Mouse (Mus musculus) CH12.LX (cell line): ENCODE measurements around the gene Kcnk3. TPM values are rescaled to one million over a fixed set of nuclear protein-coding genes. Genes with fewer than 3 reads are reported as not detected.

Experiments
- DNase-seq: peaks from one replicate; pipeline ENCODE4 v3.0.0-alpha.2; 2013; ENCODE audit errors: extremely low read depth
- H3K27ac ChIP-seq: 2 replicates; pipeline ENCODE4 v1.5.1; 2012; ENCODE audit warnings: low read depth, mild to moderate bottlenecking, control low read depth, moderate library complexity; ENCODE audit not compliant: insufficient read depth
- H3K27me3 ChIP-seq: replicated peaks from 2 replicates; pipeline ENCODE3; 2012; ENCODE audit warnings: inconsistent platforms
- H3K36me3 ChIP-seq, 2 experiments: replicated peaks in 1 of 2; 2 replicates each; pipeline versions ENCODE3 to v1.6.1; 2012; ENCODE audit warnings: inconsistent platforms in 1 of 2, low read length in 1 of 2, mild to moderate bottlenecking in 1 of 2, mixed read lengths in 1 of 2, moderate library complexity in 1 of 2; ENCODE audit not compliant: control insufficient read depth in 1 of 2, insufficient read depth in 1 of 2
- H3K4me1 ChIP-seq, 2 experiments: 2 replicates each; pipeline ENCODE4 v1.6.1; 2012; ENCODE audit warnings: inconsistent platforms in 1 of 2, moderate library complexity in 1 of 2; ENCODE audit not compliant: insufficient read depth in 2 of 2, control insufficient read depth in 1 of 2
- H3K4me2 ChIP-seq: 2 replicates; pipeline ENCODE4 v1.6.1; 2012; ENCODE audit warnings: low read depth, mild to moderate bottlenecking, control low read depth; ENCODE audit not compliant: poor library complexity, insufficient read depth, severe bottlenecking
- H3K4me3 ChIP-seq, 3 experiments: fragments of 150-350 bp in 1 of 3; sonication (generic) in 1 of 3; replicated peaks in 1 of 3; 2 replicates each; pipeline versions ENCODE3 to v1.5.1; 2011 to 2012; ENCODE audit warnings: low read depth in 2 of 3, low read length in 2 of 3, mild to moderate bottlenecking in 2 of 3, moderate library complexity in 2 of 3, control low read depth in 1 of 3, improper control_type of control experiment in 1 of 3, inconsistent platforms in 1 of 3, mixed read lengths in 1 of 3; ENCODE audit not compliant: poor library complexity in 1 of 3
- H3K79me2 ChIP-seq: replicated peaks from 2 replicates; pipeline ENCODE4 v1.6.1; 2012; ENCODE audit warnings: mild to moderate bottlenecking, moderate library complexity; ENCODE audit not compliant: control insufficient read depth, poor library complexity, insufficient read depth, severe bottlenecking; ENCODE audit errors: extremely low read depth
- H3K9ac ChIP-seq: 2 replicates; pipeline ENCODE4 v1.6.1; 2012; ENCODE audit warnings: low read depth, mild to moderate bottlenecking, control low read depth, moderate library complexity; ENCODE audit not compliant: insufficient read depth
- H3K9me3 ChIP-seq: replicated peaks from 2 replicates; pipeline ENCODE3; 2012; ENCODE audit warnings: low read length, inconsistent platforms, mixed read lengths
- CHD2 ChIP-seq: IDR thresholded peaks from 2 replicates; pipeline ENCODE4 v1.6.1; 2011; ENCODE audit warnings: low read length, improper control_type of control experiment
- CTCF ChIP-seq, 2 experiments: IDR thresholded peaks in 1 of 2; conservative IDR thresholded peaks in 1 of 2; 2 replicates each; pipeline ENCODE4 v1.5.1; 2011 to 2012; ENCODE audit warnings: low read depth in 2 of 2, low read length in 2 of 2, improper control_type of control experiment in 1 of 2, inconsistent platforms in 1 of 2, mild to moderate bottlenecking in 1 of 2, moderate library complexity in 1 of 2
- ELF1 ChIP-seq: IDR thresholded peaks from 2 replicates; pipeline ENCODE4 v1.6.1; 2014; ENCODE audit warnings: low read depth, mild to moderate bottlenecking, inconsistent platforms, low read length, improper control_type of control experiment
- HCFC1 ChIP-seq: IDR thresholded peaks from 2 replicates; pipeline ENCODE4 v1.6.1; 2012; ENCODE audit warnings: low read depth, mild to moderate bottlenecking, inconsistent platforms, low read length, improper control_type of control experiment
- JUN ChIP-seq: IDR thresholded peaks from 2 replicates; pipeline ENCODE4 v1.6.1; 2011; ENCODE audit warnings: low read depth, mild to moderate bottlenecking, low read length, improper control_type of control experiment, moderate library complexity; ENCODE audit not compliant: insufficient read depth
- JUND ChIP-seq: conservative IDR thresholded peaks from 2 replicates; pipeline ENCODE4 v1.6.1; 2011; ENCODE audit warnings: low read depth, low read length, improper control_type of control experiment
- MAFK ChIP-seq: IDR thresholded peaks from 2 replicates; pipeline ENCODE4 v1.6.1; 2011; ENCODE audit warnings: low read length, improper control_type of control experiment; ENCODE audit not compliant: insufficient replicate concordance
- MAX ChIP-seq: IDR thresholded peaks from 2 replicates; pipeline ENCODE4 v1.6.1; 2011; ENCODE audit warnings: low read length, improper control_type of control experiment
- MAZ ChIP-seq: IDR thresholded peaks from 2 replicates; pipeline ENCODE4 v1.6.1; 2012; ENCODE audit warnings: low read depth, mild to moderate bottlenecking, inconsistent platforms, low read length, improper control_type of control experiment, moderate library complexity
- MEF2A ChIP-seq: IDR thresholded peaks from 2 replicates; pipeline ENCODE4 v1.6.1; 2014; ENCODE audit warnings: low read depth, mild to moderate bottlenecking, inconsistent platforms, low read length, improper control_type of control experiment, borderline replicate concordance
- MXI1 ChIP-seq: IDR thresholded peaks from 2 replicates; pipeline ENCODE4 v1.6.1; 2011; ENCODE audit warnings: mild to moderate bottlenecking, low read depth, low read length, improper control_type of control experiment
- MYC ChIP-seq: IDR thresholded peaks from 2 replicates; pipeline ENCODE4 v1.6.1; 2011; ENCODE audit warnings: low read depth, mild to moderate bottlenecking, improper control_type of control experiment, low read length
- NELFE ChIP-seq: IDR thresholded peaks from 2 replicates; pipeline ENCODE4 v1.6.1; 2011; ENCODE audit warnings: low read depth, low read length, improper control_type of control experiment
- NRF1 ChIP-seq: IDR thresholded peaks from 2 replicates; pipeline ENCODE4 v1.6.1; 2014; ENCODE audit warnings: low read depth, mild to moderate bottlenecking, inconsistent platforms, low read length, improper control_type of control experiment, moderate library complexity
- PAX5 ChIP-seq: IDR thresholded peaks from 2 replicates; pipeline ENCODE4 v1.6.1; 2012; ENCODE audit warnings: low read length, inconsistent platforms, mixed read lengths
- POLR2AphosphoS2 ChIP-seq: IDR thresholded peaks from 2 replicates; pipeline ENCODE4 v1.6.1; 2011; ENCODE audit warnings: low read depth, low read length, improper control_type of control experiment
- RAD21 ChIP-seq: IDR thresholded peaks from 2 replicates; pipeline ENCODE4 v1.6.1; 2011; ENCODE audit warnings: low read depth, mild to moderate bottlenecking, low read length, improper control_type of control experiment, moderate library complexity
- RCOR1 ChIP-seq: conservative IDR thresholded peaks from 2 replicates; pipeline ENCODE4 v1.6.1; 2012; ENCODE audit warnings: low read depth, mild to moderate bottlenecking, inconsistent platforms, low read length, improper control_type of control experiment
- UBTF ChIP-seq: IDR thresholded peaks from 2 replicates; pipeline ENCODE4 v1.6.1; 2012; ENCODE audit warnings: low read depth, mild to moderate bottlenecking, inconsistent platforms, low read length, improper control_type of control experiment, moderate library complexity
- USF1 ChIP-seq: IDR thresholded peaks from 2 replicates; pipeline ENCODE4 v1.6.1; 2014; ENCODE audit warnings: low read depth, mild to moderate bottlenecking, inconsistent platforms, low read length, improper control_type of control experiment
- ZC3H11A ChIP-seq: IDR thresholded peaks from 2 replicates; pipeline ENCODE4 v1.6.1; 2012; ENCODE audit warnings: low read depth, mild to moderate bottlenecking, inconsistent platforms, low read length, improper control_type of control experiment
- ZKSCAN1 ChIP-seq: IDR thresholded peaks from 2 replicates; pipeline ENCODE4 v1.6.1; 2012; ENCODE audit warnings: low read depth, inconsistent platforms, low read length, improper control_type of control experiment, borderline replicate concordance
- dilution Hi-C: fragments of 300-500 bp; cut with MboI; formaldehyde crosslinking; loops from 2 replicates; pipeline ENCODE4 v1.14.3; 2020; ENCODE audit warnings: low sequenced_read_pairs; ENCODE audit not compliant: extremely low pct_unique_long_range_greater_than_20kb, extremely low pct_ligation_motif_present
- in situ Hi-C: fragments of 300-500 bp; cut with MboI; formaldehyde crosslinking; loops from 3 replicates; pipeline ENCODE4 v1.14.3; 2019; ENCODE audit warnings: low sequenced_read_pairs, low pct_ligation_motif_present, low pct_unique_long_range_greater_than_20kb, mixed read lengths
- polyA plus RNA-seq: library from polyadenylated mRNA; unstranded; fragments of >175 nt; gene quantifications from 2 replicates; pipeline ENCODE4 v1.2.1, GENCODE M21; 2012; ENCODE audit warnings: low read depth; ENCODE audit not compliant: insufficient read length
- total RNA-seq, 2 experiments: library from RNA; depleted of rRNA; stranded (reverse); fragments of 300-350 nt in 1 of 2; fragments of >200 nt in 1 of 2; gene quantifications; 2 replicates each; pipeline ENCODE4 v1.2.3; 2012 to 2014

Gene Kcnk3
- total and polyA plus RNA-seq, 3 experiments: not detected

GRCm38 (mm10) chr5:30615819-30616218, 27.8 kb downstream of the Kcnk3 start:
- H3K4me1 ChIP-seq: peaks cover 19 to 61% of the 10 kb centered on the region in 2 experiments
- no peak overlapping the region for H3K4me3 ChIP-seq
- in situ Hi-C loops (no loop called here), dilution Hi-C loops (no loop called here)
- H3K9me3 ChIP-seq: no peaks in the 10 kb centered on the region
- no peak for DNase-seq
- no peaks in the 10 kb centered on the region for H3K36me3 ChIP-seq
- H3K9ac ChIP-seq: no peak overlapping the region
- H3K27me3 ChIP-seq: no peaks in the 10 kb centered on the region
- H3K79me2 ChIP-seq: no peaks in the 10 kb centered on the region
- H3K27ac ChIP-seq: no peak overlapping the region
- H3K4me2 ChIP-seq: no peak overlapping the region
- TF ChIP-seq UBTF (no peak), POLR2AphosphoS2 (no peak), CHD2 (no peak), USF1 (no peak), ZC3H11A (no peak), ZKSCAN1 (no peak), MXI1 (no peak), RAD21 (no peak), PAX5 (no peak), MAFK (no peak), MEF2A (no peak), MAZ (no peak), NELFE (no peak), JUND (no peak), NRF1 (no peak), HCFC1 (no peak), RCOR1 (no peak), MYC (no peak)

DNA sequence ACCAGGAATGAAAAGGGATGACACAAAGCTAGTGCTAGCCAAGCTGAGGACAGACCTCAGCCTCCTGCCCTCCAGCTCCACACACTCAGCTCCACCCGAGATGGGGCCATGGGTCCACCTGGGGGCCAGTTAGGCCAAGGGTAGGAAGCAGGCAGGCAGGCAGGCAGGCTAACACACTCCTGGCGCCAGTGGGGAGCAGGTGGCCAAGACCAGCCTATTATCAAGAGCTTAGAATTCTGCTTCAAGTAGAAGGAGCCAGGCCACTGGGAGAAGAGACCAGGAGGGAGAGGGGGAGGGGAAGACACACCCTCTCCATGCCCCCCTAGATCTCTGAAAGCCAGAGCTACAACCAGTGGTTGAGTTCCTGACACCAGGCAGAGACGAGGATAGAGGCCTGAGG, 28.7 kb downstream of the Kcnk3 start:
- peaks cover 19 to 54% of the 10 kb centered on the region in 2 experiments for H3K4me1 ChIP-seq
- no peaks in the 10 kb centered on the region for H3K36me3 ChIP-seq
- H3K4me2 ChIP-seq: no peak overlapping the region
- no peak for TF ChIP-seq MYC
- no peak for TF ChIP-seq ELF1
- TF ChIP-seq MXI1: no peak
- TF ChIP-seq JUN: no peak
- TF ChIP-seq JUND: no peak
- TF ChIP-seq RAD21: no peak
- TF ChIP-seq MAX: no peak
- TF ChIP-seq USF1: no peak
- no peak for TF ChIP-seq CTCF (conservative IDR thresholded peaks at IDR 0.05 in 1 of 2, IDR thresholded peaks at IDR 0.05 in 1 of 2; ENCODE audit: low read depth in 2 of 2, low read length in 2 of 2)
- no peak for TF ChIP-seq MAZ
- DNase-seq: no peak
- no peak overlapping the region for H3K9ac ChIP-seq
- no peak overlapping the region for H3K27ac ChIP-seq
- no peaks in the 10 kb centered on the region for H3K79me2 ChIP-seq
- H3K27me3 ChIP-seq: no peaks in the 10 kb centered on the region
- dilution Hi-C loops: no loop called here
- in situ Hi-C loops: no loop called here
- no peaks in the 10 kb centered on the region for H3K9me3 ChIP-seq
- H3K4me3 ChIP-seq: no peak overlapping the region
